Mouse (Mus musculus) intestine, embryonic 14.5 days (tissue): Measurements from ENCODE around the gene Pigyl. TPM values are rescaled to one million over a fixed set of nuclear protein-coding genes. Genes with fewer than 3 reads are reported as not detected.
A peak's percentile ranks its signal among the peaks of the same experiment; 100 is the strongest.

Source experiments
- ATAC-seq: fragments of 200-750 bp; cut with Nextera tagmentation; replicated peaks from 2 replicates; pipeline ENCODE4 v1.8.0; 2017; ENCODE audit warnings: low read depth, moderate number of reproducible peaks, moderate TSS enrichment, moderate library complexity; ENCODE audit not compliant: low FRiP score, low TSS enrichment
- DNase-seq: peaks from one replicate; pipeline ENCODE4 v3.0.0-alpha.2; 2018; ENCODE audit warnings: low spot score
- H3K27ac ChIP-seq: fragments of 300-500 bp; sonication (generic); 2 replicates; pipeline ENCODE4 v1.5.1; 2014; ENCODE audit warnings: low read depth, mild to moderate bottlenecking, control low read depth
- H3K27me3 ChIP-seq: fragments of 300-500 bp; sonication (generic); replicated peaks from 2 replicates; pipeline ENCODE4 v1.6.1; 2014; ENCODE audit warnings: low read length, control low read depth; ENCODE audit not compliant: control insufficient read depth, insufficient read depth
- H3K36me3 ChIP-seq: fragments of 300-500 bp; sonication (generic); 2 replicates; pipeline ENCODE4 v1.6.1; 2014; ENCODE audit warnings: low read length, control low read depth; ENCODE audit not compliant: control insufficient read depth, insufficient read depth
- H3K4me1 ChIP-seq: fragments of 300-500 bp; sonication (generic); replicated peaks from 2 replicates; pipeline ENCODE4 v1.6.1; 2014; ENCODE audit warnings: low read length, control low read depth, mixed read lengths; ENCODE audit not compliant: control insufficient read depth, insufficient read depth
- H3K4me2 ChIP-seq: fragments of 300-500 bp; sonication (generic); 2 replicates; pipeline ENCODE4 v1.6.1; 2014; ENCODE audit warnings: low read length
- H3K4me3 ChIP-seq: fragments of 300-500 bp; sonication (generic); 2 replicates; pipeline ENCODE4 v1.5.1; 2014; ENCODE audit warnings: low read depth, low read length, control low read depth, mixed read lengths
- H3K9ac ChIP-seq: fragments of 300-500 bp; sonication (generic); 2 replicates; pipeline ENCODE4 v1.6.1; 2014; ENCODE audit warnings: mild to moderate bottlenecking, low read length
- H3K9me3 ChIP-seq: fragments of 300-500 bp; sonication (generic); 2 replicates; pipeline ENCODE4 v1.6.1; 2016; ENCODE audit warnings: low read length, control low read depth; ENCODE audit not compliant: control insufficient read depth
- WGBS: fragments of 180-500 bp; shearing (Covaris S2); extraction: QIAGEN DNeasy Blood & Tissue Kit; methylation state at CpG from one replicate; pipeline ENCODE4 v1.1.7; 2014; 5-methylcytosine and 5-hydroxymethylcytosine counted together
- polyA plus RNA-seq: library from polyadenylated mRNA; unstranded; fragments of >200 nt; fragmentation: Nextera tagmentation; extraction: Ambion mirVana; gene quantifications from 2 replicates; pipeline ENCODE4 v1.2.1, GENCODE M21; 2014

Pigyl gene
- polyA plus RNA-seq, 1 experiment from 2014 or later = 85.4 TPM

- H3K27ac ChIP-seq = no peak within 1 kb of the TSS
- H3K4me3 ChIP-seq = no peak within 1 kb of the TSS
- DNase-seq = no peak
- no peak within 1 kb of the TSS for H3K4me2 ChIP-seq
- H3K27me3 ChIP-seq = no peaks in the 10 kb centered on the region
- no peaks in the 10 kb centered on the region for H3K36me3 ChIP-seq
- no peak for ATAC-seq
- H3K4me1 ChIP-seq = peaks cover 7% of the 10 kb centered on the region; the same call in 1 of the 2 replicates
- 68% methylated on average over 7 of the region's 7 CpGs for WGBS
- no peak within 1 kb of the TSS for H3K9ac ChIP-seq
- H3K9me3 ChIP-seq = no peaks in the 10 kb centered on the region
These were observed 20.8 kb upstream of the Pigyl start, which contains the start of gene Acp5 for GRCm38 (mm10) chr9:22135644-22136390. Gene Acp5 (minus strand): TSS chr9:22135711.

- Histone ChIP-seq H3K4me3 (no peak overlapping the region), H3K4me2 (no peak overlapping the region), H3K9ac (no peak overlapping the region), H3K27me3 (no peaks in the 10 kb centered on the region), H3K36me3 (no peaks in the 10 kb centered on the region), H3K27ac (no peak overlapping the region), H3K4me1 (no peaks in the 10 kb centered on the region; the same call in 1 of the 2 replicates), H3K9me3 (no peaks in the 10 kb centered on the region)
- 16% methylated on average over 23 of the region's 23 CpGs for WGBS
- ATAC-seq (peak; percentile 63), DNase-seq (no peak)
These were observed 19.7 kb upstream of the Pigyl start for GRCm38 (mm10) chr9:22136765-22137547.

- H3K36me3 ChIP-seq = no peaks in the 10 kb centered on the region
- DNase-seq = no peak
- no peak overlapping the region for H3K4me3 ChIP-seq
- H3K9me3 ChIP-seq = no peaks in the 10 kb centered on the region
- no peaks in the 10 kb centered on the region for H3K27me3 ChIP-seq
- H3K9ac ChIP-seq = no peak overlapping the region
- H3K27ac ChIP-seq = no peak overlapping the region
- no peak overlapping the region for H3K4me2 ChIP-seq
- H3K4me1 ChIP-seq = no peaks in the 10 kb centered on the region
- 31% methylated on average over 2 of the region's 2 CpGs for WGBS
- no peak for ATAC-seq
These were observed 18.2 kb upstream of the Pigyl start for GRCm38 (mm10) chr9:22138480-22138879.

GRCm38 (mm10) chr9:22139746-22140145, 16.9 kb upstream of the Pigyl start:
- Histone ChIP-seq H3K27me3 (no peaks in the 10 kb centered on the region), H3K27ac (no peak overlapping the region), H3K4me3 (no peak overlapping the region), H3K9ac (no peak overlapping the region), H3K36me3 (no peaks in the 10 kb centered on the region), H3K9me3 (no peaks in the 10 kb centered on the region), H3K4me2 (no peak overlapping the region), H3K4me1 (no peaks in the 10 kb centered on the region)
- 87% methylated on average over 5 of the region's 5 CpGs for WGBS
- no peak for DNase-seq
- no peak for ATAC-seq

GRCm38 (mm10) chr9:22143108-22144037, 13.3 kb upstream of the Pigyl start:
- 53% methylated on average over 17 of the region's 17 CpGs for WGBS
- H3K27ac ChIP-seq = no peak overlapping the region
- ATAC-seq (0 out of 2 replicates have a peak, but pooled peaks have one; percentile 36), DNase-seq (peak; percentile 95)
- no peaks in the 10 kb centered on the region for H3K4me1 ChIP-seq
- H3K4me2 ChIP-seq = no peak overlapping the region
- no peak overlapping the region for H3K4me3 ChIP-seq
- no peak overlapping the region for H3K9ac ChIP-seq
- 0 out of 2 replicates have a peak, but pooled peaks cover 4% of the 10 kb centered on the region for H3K9me3 ChIP-seq
- no peaks in the 10 kb centered on the region for H3K27me3 ChIP-seq
- no peaks in the 10 kb centered on the region for H3K36me3 ChIP-seq

GRCm38 (mm10) chr9:22144304-22144965, 12.2 kb upstream of the Pigyl start:
- Histone ChIP-seq H3K4me1 (no peaks in the 10 kb centered on the region), H3K36me3 (no peaks in the 10 kb centered on the region), H3K9me3 (0 out of 2 replicates have a peak, but pooled peaks cover 4% of the 10 kb centered on the region), H3K27ac (no peak overlapping the region), H3K9ac (no peak overlapping the region), H3K4me2 (no peak overlapping the region), H3K4me3 (no peak overlapping the region), H3K27me3 (no peaks in the 10 kb centered on the region)
- 79% methylated on average over 6 of the region's 8 CpGs for WGBS
- ATAC-seq (no peak), DNase-seq (no peak)

GRCm38 (mm10) chr9:22149426-22150248, 7.0 kb upstream of the Pigyl start:
- no peak overlapping the region for H3K4me3 ChIP-seq
- ATAC-seq = no peak; the same call in 1 of the 2 replicates
- H3K36me3 ChIP-seq = no peaks in the 10 kb centered on the region
- H3K4me2 ChIP-seq = no peak overlapping the region
- H3K27me3 ChIP-seq = no peaks in the 10 kb centered on the region
- 0 out of 2 replicates have a peak, but pooled peaks cover 4% of the 10 kb centered on the region for H3K9me3 ChIP-seq
- H3K9ac ChIP-seq = no peak overlapping the region
- no peak for DNase-seq
- H3K4me1 ChIP-seq = no peaks in the 10 kb centered on the region
- WGBS = 75% methylated on average over 20 of the region's 20 CpGs
- H3K27ac ChIP-seq = no peak overlapping the region
